Mouse (Mus musculus) intestine, embryonic 14.5 days (tissue): Measurements from ENCODE around the gene Prkce. TPM values are rescaled to one million over a fixed set of nuclear protein-coding genes. Genes with fewer than 3 reads are reported as not detected.

Experiments
- ATAC-seq: fragments of 200-750 bp; cut with Nextera tagmentation; replicated peaks from 2 replicates; pipeline ENCODE4 v1.8.0; 2017; ENCODE audit warnings: low read depth, moderate number of reproducible peaks, moderate TSS enrichment, moderate library complexity; ENCODE audit not compliant: low FRiP score, low TSS enrichment
- DNase-seq: peaks from one replicate; pipeline ENCODE4 v3.0.0-alpha.2; 2018; ENCODE audit warnings: low spot score
- H3K27ac ChIP-seq: fragments of 300-500 bp; sonication (generic); 2 replicates; pipeline ENCODE4 v1.5.1; 2014; ENCODE audit warnings: low read depth, mild to moderate bottlenecking, control low read depth
- H3K27me3 ChIP-seq: fragments of 300-500 bp; sonication (generic); replicated peaks from 2 replicates; pipeline ENCODE4 v1.6.1; 2014; ENCODE audit warnings: low read length, control low read depth; ENCODE audit not compliant: control insufficient read depth, insufficient read depth
- H3K36me3 ChIP-seq: fragments of 300-500 bp; sonication (generic); 2 replicates; pipeline ENCODE4 v1.6.1; 2014; ENCODE audit warnings: low read length, control low read depth; ENCODE audit not compliant: control insufficient read depth, insufficient read depth
- H3K4me1 ChIP-seq: fragments of 300-500 bp; sonication (generic); replicated peaks from 2 replicates; pipeline ENCODE4 v1.6.1; 2014; ENCODE audit warnings: low read length, control low read depth, mixed read lengths; ENCODE audit not compliant: control insufficient read depth, insufficient read depth
- H3K4me2 ChIP-seq: fragments of 300-500 bp; sonication (generic); 2 replicates; pipeline ENCODE4 v1.6.1; 2014; ENCODE audit warnings: low read length
- H3K4me3 ChIP-seq: fragments of 300-500 bp; sonication (generic); 2 replicates; pipeline ENCODE4 v1.5.1; 2014; ENCODE audit warnings: low read depth, low read length, control low read depth, mixed read lengths
- H3K9ac ChIP-seq: fragments of 300-500 bp; sonication (generic); 2 replicates; pipeline ENCODE4 v1.6.1; 2014; ENCODE audit warnings: mild to moderate bottlenecking, low read length
- H3K9me3 ChIP-seq: fragments of 300-500 bp; sonication (generic); 2 replicates; pipeline ENCODE4 v1.6.1; 2016; ENCODE audit warnings: low read length, control low read depth; ENCODE audit not compliant: control insufficient read depth
- WGBS: fragments of 180-500 bp; shearing (Covaris S2); extraction: QIAGEN DNeasy Blood & Tissue Kit; methylation state at CpG from one replicate; pipeline ENCODE4 v1.1.7; 2014; 5-methylcytosine and 5-hydroxymethylcytosine counted together
- polyA plus RNA-seq: library from polyadenylated mRNA; unstranded; fragments of >200 nt; fragmentation: Nextera tagmentation; extraction: Ambion mirVana; gene quantifications from 2 replicates; pipeline ENCODE4 v1.2.1, GENCODE M21; 2014

Gene Prkce
- polyA plus RNA-seq, 1 experiment from 2014 or later, result 7.5 TPM

- Histone ChIP-seq H3K9ac (no peak overlapping the region), H3K9me3 (no peaks in the 10 kb centered on the region), H3K36me3 (no peaks in the 10 kb centered on the region), H3K4me2 (no peak overlapping the region), H3K4me3 (no peak overlapping the region), H3K27me3 (no peaks in the 10 kb centered on the region), H3K27ac (no peak overlapping the region), H3K4me1 (no peaks in the 10 kb centered on the region)
- no peak for ATAC-seq
- no peak for DNase-seq
- WGBS, result 70% methylated on average over 10 of the region's 10 CpGs
These were observed 58.1 kb downstream of the Prkce start for GRCm38 (mm10) chr17:86225488-86226186.

- Histone ChIP-seq H3K9ac (no peak overlapping the region), H3K4me3 (no peak overlapping the region), H3K27me3 (no peaks in the 10 kb centered on the region), H3K4me1 (no peaks in the 10 kb centered on the region), H3K9me3 (no peaks in the 10 kb centered on the region), H3K4me2 (no peak overlapping the region), H3K36me3 (no peaks in the 10 kb centered on the region), H3K27ac (no peak overlapping the region)
- ATAC-seq (no peak), DNase-seq (no peak)
- WGBS, result 70% methylated on average over 8 of the region's 8 CpGs
These were observed 58.6 kb downstream of the Prkce start for GRCm38 (mm10) chr17:86226198-86226597.

GRCm38 (mm10) chr17:86226635-86227034, 59.0 kb downstream of the Prkce start:
- Histone ChIP-seq H3K9me3 (no peaks in the 10 kb centered on the region), H3K9ac (no peak overlapping the region), H3K27me3 (no peaks in the 10 kb centered on the region), H3K27ac (no peak overlapping the region), H3K4me1 (0 out of 2 replicates have a peak, but pooled peaks cover under 1% of the 10 kb centered on the region), H3K36me3 (no peaks in the 10 kb centered on the region), H3K4me2 (no peak overlapping the region), H3K4me3 (no peak overlapping the region)
- DNase-seq (no peak), ATAC-seq (no peak)
- 89% methylated on average over 7 of the region's 7 CpGs for WGBS

- Histone ChIP-seq H3K36me3 (no peaks in the 10 kb centered on the region), H3K27me3 (no peaks in the 10 kb centered on the region)
- ATAC-seq, result no peak
These were observed 59.8 kb downstream of the Prkce start for GRCm38 (mm10) chr17:86227389-86227788.

GRCm38 (mm10) chr17:86228850-86229249, 61.3 kb downstream of the Prkce start:
- 85% methylated on average over 8 of the region's 8 CpGs for WGBS
- H3K27me3 ChIP-seq, result no peaks in the 10 kb centered on the region
- DNase-seq (no peak), ATAC-seq (no peak)
- no peak overlapping the region for H3K9ac ChIP-seq
- no peak overlapping the region for H3K4me2 ChIP-seq
- H3K36me3 ChIP-seq, result no peaks in the 10 kb centered on the region
- 0 out of 2 replicates have a peak, but pooled peaks cover 6% of the 10 kb centered on the region for H3K4me1 ChIP-seq
- H3K27ac ChIP-seq, result no peak overlapping the region
- no peak overlapping the region for H3K4me3 ChIP-seq
- no peaks in the 10 kb centered on the region for H3K9me3 ChIP-seq

More at GRCm38 (mm10) chr17:86227389-86227788, 59.8 kb downstream of the Prkce start:
- WGBS, result 86% methylated on average over 3 of the region's 3 CpGs
- Histone ChIP-seq H3K9ac (no peak overlapping the region), H3K27ac (no peak overlapping the region), H3K4me2 (no peak overlapping the region), H3K4me3 (no peak overlapping the region), H3K9me3 (no peaks in the 10 kb centered on the region), H3K4me1 (0 out of 2 replicates have a peak, but pooled peaks cover 6% of the 10 kb centered on the region)
- no peak for DNase-seq

GRCm38 (mm10) chr17:86230141-86230633, 62.6 kb downstream of the Prkce start:
- H3K9me3 ChIP-seq, result no peaks in the 10 kb centered on the region
- no peak for ATAC-seq

GRCm38 (mm10) chr17:86231741-86232179, 64.2 kb downstream of the Prkce start:
- ATAC-seq, result no peak
- no peak overlapping the region for H3K4me3 ChIP-seq
- H3K9ac ChIP-seq, result no peak overlapping the region
- H3K27me3 ChIP-seq, result no peaks in the 10 kb centered on the region
- 33% methylated on average over 12 of the region's 12 CpGs for WGBS
- no peak overlapping the region for H3K4me2 ChIP-seq
- no peaks in the 10 kb centered on the region for H3K9me3 ChIP-seq
- DNase-seq, result peak; percentile 59
- H3K27ac ChIP-seq, result no peak overlapping the region
- 0 out of 2 replicates have a peak, but pooled peaks cover 6% of the 10 kb centered on the region for H3K4me1 ChIP-seq
- H3K36me3 ChIP-seq, result no peaks in the 10 kb centered on the region

More at GRCm38 (mm10) chr17:86230141-86230633, 62.6 kb downstream of the Prkce start:
- 91% methylated on average over 16 of the region's 16 CpGs for WGBS
- no peak for DNase-seq
- no peaks in the 10 kb centered on the region for H3K36me3 ChIP-seq
- no peak overlapping the region for H3K9ac ChIP-seq
- no peaks in the 10 kb centered on the region for H3K27me3 ChIP-seq
- no peak overlapping the region for H3K4me3 ChIP-seq
- 0 out of 2 replicates have a peak, but pooled peaks cover 6% of the 10 kb centered on the region for H3K4me1 ChIP-seq
- H3K27ac ChIP-seq, result no peak overlapping the region
- no peak overlapping the region for H3K4me2 ChIP-seq

- no peak for ATAC-seq
- no peak overlapping the region for H3K4me3 ChIP-seq
- H3K4me2 ChIP-seq, result no peak overlapping the region
- no peak overlapping the region for H3K27ac ChIP-seq
- no peaks in the 10 kb centered on the region for H3K27me3 ChIP-seq
- no peaks in the 10 kb centered on the region for H3K9me3 ChIP-seq
- no peak overlapping the region for H3K9ac ChIP-seq
- no peak for DNase-seq
- 0 out of 2 replicates have a peak, but pooled peaks cover 6% of the 10 kb centered on the region for H3K4me1 ChIP-seq
- no peaks in the 10 kb centered on the region for H3K36me3 ChIP-seq
- WGBS, result 75% methylated on average over 4 of the region's 4 CpGs
These were observed 64.7 kb downstream of the Prkce start for GRCm38 (mm10) chr17:86232248-86232647.
